Mouse (Mus musculus): ENCODE data around the gene Rab7.

GRCm38 (mm10) chr6:88083095-88083494 is 38.0 kb upstream of the Rab7 start:
- no peak for TF ChIP-seq CTCF (IDR thresholded peaks at IDR 0.05; ENCODE audit: extremely low read depth, insufficient read length, insufficient replicate concordance, low read depth, low read length)
- TF ChIP-seq POLR2A (IDR thresholded peaks at IDR 0.05; ENCODE audit: low read depth, low read length), result no peak
